Mouse (Mus musculus): ENCODE data around the gene Gins3.
"Not testable (repeated sequence)": the region's sequence is repeated elsewhere in the genome, so short reads cannot be mapped to it uniquely, and the experiment has no call there.

Gins3 gene

DNA sequence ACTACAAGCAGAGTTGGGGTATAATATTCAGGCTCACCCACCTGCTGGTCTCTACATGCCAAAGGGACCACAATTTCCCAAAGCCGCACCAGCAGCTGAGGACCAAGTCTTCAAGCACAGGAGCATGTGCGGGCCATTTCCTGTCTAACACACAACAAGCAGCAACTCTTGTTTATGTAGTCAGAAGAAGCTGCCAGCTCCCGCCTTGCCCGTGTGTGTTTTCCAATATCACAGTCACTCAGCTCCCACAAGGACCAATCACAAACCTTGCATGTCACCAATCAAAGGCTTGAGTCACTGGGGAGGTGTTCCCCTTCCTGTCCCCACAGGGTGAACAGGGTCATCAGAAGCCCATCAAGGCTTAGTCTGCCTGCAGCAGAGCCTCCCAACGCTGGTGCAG lies 20.1 kb downstream of the Gins3 start:
- DNase-seq (ENCODE audit: low spot score): no peak

DNA sequence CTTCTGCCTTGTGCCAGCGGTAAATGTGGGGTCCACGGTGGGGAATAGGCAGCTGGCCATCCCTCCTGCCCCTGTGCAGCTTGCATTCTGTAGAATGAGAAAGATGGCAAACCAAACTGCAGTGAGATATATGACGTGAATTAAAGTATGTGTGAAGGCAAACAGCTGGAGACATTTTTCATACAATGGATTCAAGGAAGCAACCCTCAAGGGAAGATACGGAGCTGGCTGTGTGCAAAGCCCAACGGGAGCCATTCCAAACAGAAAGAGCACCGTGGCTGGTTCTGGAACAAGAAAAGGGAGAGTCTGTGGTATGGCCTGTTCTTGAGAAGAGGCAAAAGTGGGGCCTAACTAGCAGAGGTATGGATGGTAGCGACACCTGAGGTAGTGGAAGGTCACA lies 22.6 kb downstream of the Gins3 start:
- no peak for DNase-seq (ENCODE audit: low spot score)

DNA sequence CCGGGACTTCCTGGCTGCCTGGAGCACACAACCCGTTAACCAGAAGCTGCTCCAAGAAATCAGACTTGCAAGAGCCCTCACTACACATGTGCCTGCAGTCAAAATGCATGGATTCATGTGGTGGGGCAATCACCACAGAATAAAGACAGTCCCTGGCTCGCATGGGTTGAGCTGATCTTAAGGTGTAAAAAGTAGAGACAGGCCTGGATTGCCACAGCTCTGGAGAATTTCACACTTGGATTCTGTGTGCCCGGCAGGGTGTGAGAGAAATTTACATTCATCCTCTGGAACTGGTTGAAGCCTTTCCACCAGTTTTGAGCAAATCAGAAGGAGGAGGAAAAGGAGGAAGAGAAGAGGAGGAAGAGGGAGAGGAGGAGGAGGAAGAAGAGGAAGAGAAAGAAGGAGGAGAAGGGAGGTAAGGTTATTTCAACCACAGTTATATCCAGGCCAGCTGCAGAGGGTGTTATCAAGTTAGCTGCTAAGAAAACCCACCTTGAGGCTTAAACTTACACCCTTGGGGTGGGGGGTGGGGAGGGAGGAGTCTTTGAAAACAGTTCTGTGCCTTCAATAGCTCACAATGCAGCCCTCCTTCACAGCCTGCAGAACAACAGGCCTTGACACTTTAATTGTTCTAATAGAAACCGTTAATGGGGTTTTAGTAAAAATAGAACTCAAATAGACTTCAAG lies 23.2 kb downstream of the Gins3 start:
- no peak for DNase-seq (ENCODE audit: low spot score)

DNA sequence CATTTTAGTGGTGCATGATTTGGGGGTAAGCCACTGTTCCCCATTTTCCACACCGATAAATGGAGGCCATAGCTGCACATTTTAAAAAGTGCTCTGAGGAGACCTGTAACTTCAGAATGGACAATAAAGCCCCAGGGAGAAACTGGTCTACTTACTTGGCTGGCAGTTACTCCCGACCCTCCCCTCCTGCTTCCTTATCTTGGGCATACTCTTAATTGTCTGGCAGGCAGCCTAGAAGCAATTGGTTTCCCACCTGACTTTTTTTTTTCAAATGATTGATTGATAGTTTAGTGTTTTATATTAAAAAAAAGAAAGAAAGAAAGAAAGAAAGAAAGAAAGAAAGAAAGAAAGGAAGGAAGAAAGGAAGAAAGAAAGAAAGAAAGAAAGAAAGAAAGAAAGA lies 24.3 kb downstream of the Gins3 start:
- no peak for DNase-seq (ENCODE audit: low spot score)

- no peak for DNase-seq (ENCODE audit: low spot score)
Observed at GRCm38 (mm10) chr8:95660334-95660882, 27.2 kb downstream of the Gins3 start.

- no peak for DNase-seq (ENCODE audit: low spot score)
Observed at GRCm38 (mm10) chr8:95661085-95661484, 27.8 kb downstream of the Gins3 start.

DNA sequence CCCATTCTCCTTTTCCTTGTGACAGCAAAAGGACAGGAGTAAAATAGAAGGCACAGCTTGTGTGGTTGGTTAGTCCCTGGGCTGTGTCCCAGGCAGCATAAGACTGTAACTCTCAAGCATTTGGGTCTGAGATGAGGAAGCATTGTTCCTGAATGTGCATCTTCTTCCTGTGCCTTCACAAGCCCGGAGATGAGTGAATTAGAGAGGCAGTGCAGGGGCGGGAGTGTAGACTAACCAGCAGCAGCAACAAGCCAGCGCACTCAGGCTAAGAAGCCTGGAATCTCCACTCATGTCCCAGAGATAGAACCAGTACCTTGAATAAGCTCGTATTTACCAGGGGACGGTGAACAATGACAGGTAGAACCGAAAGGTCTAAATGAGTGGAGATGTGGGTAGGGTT lies 28.3 kb downstream of the Gins3 start:
- no peak for DNase-seq (ENCODE audit: low spot score)

- DNase-seq (ENCODE audit: low spot score): no peak
Observed at GRCm38 (mm10) chr8:95662885-95663598, 29.8 kb downstream of the Gins3 start.

DNA sequence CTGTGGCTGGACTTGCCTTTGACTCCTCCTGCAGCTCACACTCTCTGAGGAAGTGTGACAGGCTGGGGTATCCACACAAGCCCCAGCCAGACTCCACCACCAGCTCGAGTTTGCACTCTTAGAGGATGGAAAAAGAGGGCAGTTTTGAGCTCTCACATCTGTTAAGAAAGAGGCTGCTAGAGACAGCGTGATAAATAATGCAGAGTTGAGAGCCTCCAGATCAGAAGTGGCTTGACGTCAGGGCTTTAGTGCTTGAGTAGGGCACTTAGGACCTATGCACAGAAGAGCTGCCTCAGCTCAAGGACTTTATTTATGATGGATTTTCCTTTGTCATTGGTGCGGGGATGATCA lies 30.3 kb downstream of the Gins3 start:
- DNase-seq (ENCODE audit: low spot score): no peak

DNA sequence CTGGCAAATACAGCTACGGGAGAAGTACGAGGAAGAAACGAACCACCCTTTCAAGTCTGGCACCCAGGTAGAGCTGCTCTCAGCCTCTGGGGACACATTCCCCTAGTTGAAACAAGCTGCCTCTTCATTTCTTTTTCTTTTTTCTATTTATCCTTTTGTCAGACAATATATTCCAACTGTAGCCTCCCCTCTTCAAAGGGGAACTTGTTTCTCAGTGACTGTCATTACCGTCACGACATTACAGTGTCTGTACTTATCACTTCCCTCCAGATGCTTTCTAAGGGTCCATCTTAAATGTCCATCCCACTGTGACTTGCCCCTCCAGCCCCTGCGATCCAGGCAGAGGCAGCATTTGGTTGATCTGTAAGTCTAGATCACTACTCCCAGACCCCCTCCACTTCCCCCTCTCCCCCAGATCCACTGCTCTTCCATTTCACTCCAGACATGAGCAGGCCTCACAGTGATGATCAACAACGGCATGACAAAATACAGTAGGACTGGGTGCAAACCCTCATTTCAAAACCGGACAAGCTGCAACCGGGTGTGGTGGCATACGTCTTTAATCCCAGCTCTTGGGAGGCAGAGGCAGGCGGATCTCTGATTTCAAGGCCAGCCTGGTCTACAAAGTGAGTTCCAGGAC lies 32.7 kb downstream of the Gins3 start:
- DNase-seq (ENCODE audit: low spot score): not testable (repeated sequence)

- DNase-seq (ENCODE audit: low spot score): no peak
Observed at GRCm38 (mm10) chr8:95668163-95668958, 35.1 kb downstream of the Gins3 start.

- no peak for DNase-seq (ENCODE audit: low spot score)
Observed at GRCm38 (mm10) chr8:95669967-95670366, 36.7 kb downstream of the Gins3 start.

GRCm38 (mm10) chr8:95671861-95672260 lies 38.6 kb downstream of the Gins3 start:
- no peak for DNase-seq (ENCODE audit: low spot score)

DNA sequence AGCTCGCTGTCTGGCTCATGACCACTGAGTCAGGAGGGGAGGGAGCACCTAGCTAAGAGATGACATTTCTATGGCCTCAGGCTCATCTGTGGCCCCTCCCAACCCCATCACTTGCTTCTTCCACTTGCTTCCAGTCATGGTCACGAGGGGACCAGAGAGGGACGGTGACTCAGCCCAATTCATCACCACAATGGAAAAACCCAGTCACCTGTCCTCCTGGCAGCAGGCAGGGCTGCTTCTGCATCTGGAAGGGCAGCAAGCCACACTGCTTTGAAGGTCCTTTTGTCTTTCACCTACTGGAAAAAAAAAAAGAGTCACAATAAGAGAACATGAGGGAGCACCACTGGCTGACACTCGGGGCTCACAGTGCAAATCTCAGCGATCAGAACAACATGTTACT lies 39.6 kb downstream of the Gins3 start:
- no peak for DNase-seq (ENCODE audit: low spot score)

- DNase-seq (ENCODE audit: low spot score): no peak
Observed at GRCm38 (mm10) chr8:95676631-95677030, 43.4 kb downstream of the Gins3 start, which contains the start of gene Ndrg4. Gene Ndrg4 (plus strand): TSS chr8:95676980.

- DNase-seq (ENCODE audit: low spot score): peak; percentile 50
Observed at GRCm38 (mm10) chr8:95677591-95678023, 44.4 kb downstream of the Gins3 start.

GRCm38 (mm10) chr8:95678024-95678611 lies 44.9 kb downstream of the Gins3 start:
- DNase-seq (ENCODE audit: low spot score): peak; percentile 52

- DNase-seq (ENCODE audit: low spot score): no peak
Observed at GRCm38 (mm10) chr8:95688073-95688672, 54.9 kb downstream of the Gins3 start.

- DNase-seq (ENCODE audit: low spot score): no peak
Observed at GRCm38 (mm10) chr8:95690929-95691541, 57.8 kb downstream of the Gins3 start.

DNA sequence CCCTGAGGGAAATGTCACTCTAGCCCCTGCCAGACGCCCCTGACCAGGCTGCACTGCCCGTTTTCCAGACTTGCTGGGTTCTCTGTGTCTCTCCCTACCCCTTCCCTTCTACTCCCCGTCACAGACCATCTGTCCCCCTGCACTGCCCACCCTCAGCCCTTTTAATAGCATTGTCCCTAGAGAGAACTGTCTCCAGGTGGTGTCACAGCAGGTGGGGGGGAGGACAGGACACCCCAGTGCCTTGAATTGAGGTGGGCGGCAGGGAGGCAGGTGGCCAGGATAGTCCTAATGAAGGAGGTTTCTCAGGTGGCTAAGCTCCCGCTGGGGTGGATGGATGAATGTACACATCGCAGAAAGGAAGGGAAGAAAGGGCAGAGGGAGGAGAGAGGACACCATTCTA lies 61.4 kb downstream of the Gins3 start:
- no peak for DNase-seq (ENCODE audit: low spot score)
